Mouse (Mus musculus): Measurements from ENCODE around the gene Thap8. TPM values are rescaled to one million over a fixed set of nuclear protein-coding genes. Genes with fewer than 3 reads are reported as not detected.

Thap8 gene
- polyA plus RNA-seq (2017; shearing (Covaris generic)) = under 1 TPM; 0.12 to 0.41 TPM

GRCm38 (mm10) chr7:30279951-30280669 is at the start of gene Thap8, which contains the start of gene Wdr62:
TSS of gene Thap8 (plus strand) at chr7:30280094.
TSS of gene Wdr62 (minus strand) at chr7:30280419.

GRCm38 (mm10) chr7:30231669-30232454 is 48.0 kb upstream of the Thap8 start, which contains the start of the genes Polr2i and Tbcb:
TSS of gene Polr2i (plus strand) at chr7:30231948.
TSS of gene Tbcb (minus strand) at chr7:30232272.

GRCm38 (mm10) chr7:30235625-30236024 is 44.3 kb upstream of the Thap8 start, which contains the start of gene Ovol3:
TSS of gene Ovol3 (minus strand) at chr7:30235725.

GRCm38 (mm10) chr7:30291215-30292131 is 11.6 kb downstream of the Thap8 start, which contains the start of gene Clip3:
TSS of gene Clip3 (plus strand) at chr7:30291728.

DNA sequence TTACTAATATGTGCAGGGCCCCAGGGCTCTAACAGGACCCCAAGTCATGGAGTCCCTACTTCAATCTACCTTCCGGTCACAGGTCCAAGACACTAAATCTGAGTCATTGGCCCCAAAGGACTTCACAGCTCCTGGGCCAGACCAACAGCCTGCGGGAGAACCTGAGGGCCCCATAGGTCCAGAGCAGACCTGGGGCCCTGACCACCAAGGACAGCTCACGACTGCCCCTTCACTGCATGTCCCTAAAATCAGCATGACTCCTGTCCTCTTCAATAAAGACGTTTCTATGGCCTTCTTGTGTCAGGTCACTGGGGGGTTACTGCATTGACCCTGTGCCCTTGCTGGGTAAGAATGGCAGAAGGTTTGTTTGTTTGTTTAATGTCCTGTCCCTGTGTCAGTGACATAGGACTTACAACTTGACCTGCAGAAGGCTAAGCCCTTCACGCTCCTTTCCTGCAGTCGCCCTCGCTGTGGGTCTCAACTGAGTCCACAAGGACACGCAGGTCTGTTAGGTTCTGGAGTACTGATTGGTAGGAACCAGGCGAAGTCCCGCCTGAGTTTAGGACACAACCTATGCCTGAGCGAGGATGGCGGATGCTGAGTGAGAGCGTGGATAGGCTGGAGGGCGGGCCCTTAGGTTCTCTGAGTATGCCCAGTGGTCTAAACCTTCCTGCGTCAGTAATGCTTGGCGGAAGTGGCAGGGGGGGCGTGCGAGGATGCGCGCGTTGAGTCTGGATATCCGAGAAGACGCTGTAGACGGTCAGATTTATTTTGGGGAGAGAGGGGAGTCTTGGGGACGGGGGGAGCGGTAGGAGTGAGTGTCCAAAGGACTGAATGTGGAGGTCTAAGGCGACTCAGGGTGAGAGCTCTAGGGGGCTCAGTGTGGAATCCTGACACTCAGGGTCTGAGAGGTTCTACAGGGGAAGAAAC is 28.4 kb downstream of the Thap8 start, which contains the start of gene Alkbh6:
TSS of gene Alkbh6 (plus strand) at position 642 of the 930 bp plus-strand sequence.

DNA sequence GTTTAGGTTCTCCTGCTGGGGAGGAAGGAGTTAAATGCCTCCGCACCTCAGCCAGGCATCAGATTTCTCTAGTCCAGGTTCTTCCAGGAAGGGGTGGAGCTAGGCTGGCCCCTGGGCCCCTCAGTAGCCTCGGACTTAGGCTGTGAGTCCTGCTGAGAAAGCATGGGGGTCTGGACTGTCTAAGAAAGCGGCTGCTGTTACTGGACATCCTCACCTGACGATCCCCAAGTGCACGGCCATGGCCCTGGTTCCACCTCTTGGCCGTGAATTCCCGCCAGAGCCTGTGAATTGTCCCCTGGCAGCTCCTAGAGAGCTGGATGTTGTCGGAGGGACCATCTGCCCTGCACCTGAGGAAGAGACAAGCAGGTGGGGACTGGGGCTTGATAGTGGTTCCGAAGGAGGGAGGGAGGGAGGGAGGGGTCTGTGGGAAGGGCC is 34.8 kb downstream of the Thap8 start, which contains the start of gene Syne4:
TSS of gene Syne4 (plus strand) at position 87 of the 435 bp plus-strand sequence.

DNA sequence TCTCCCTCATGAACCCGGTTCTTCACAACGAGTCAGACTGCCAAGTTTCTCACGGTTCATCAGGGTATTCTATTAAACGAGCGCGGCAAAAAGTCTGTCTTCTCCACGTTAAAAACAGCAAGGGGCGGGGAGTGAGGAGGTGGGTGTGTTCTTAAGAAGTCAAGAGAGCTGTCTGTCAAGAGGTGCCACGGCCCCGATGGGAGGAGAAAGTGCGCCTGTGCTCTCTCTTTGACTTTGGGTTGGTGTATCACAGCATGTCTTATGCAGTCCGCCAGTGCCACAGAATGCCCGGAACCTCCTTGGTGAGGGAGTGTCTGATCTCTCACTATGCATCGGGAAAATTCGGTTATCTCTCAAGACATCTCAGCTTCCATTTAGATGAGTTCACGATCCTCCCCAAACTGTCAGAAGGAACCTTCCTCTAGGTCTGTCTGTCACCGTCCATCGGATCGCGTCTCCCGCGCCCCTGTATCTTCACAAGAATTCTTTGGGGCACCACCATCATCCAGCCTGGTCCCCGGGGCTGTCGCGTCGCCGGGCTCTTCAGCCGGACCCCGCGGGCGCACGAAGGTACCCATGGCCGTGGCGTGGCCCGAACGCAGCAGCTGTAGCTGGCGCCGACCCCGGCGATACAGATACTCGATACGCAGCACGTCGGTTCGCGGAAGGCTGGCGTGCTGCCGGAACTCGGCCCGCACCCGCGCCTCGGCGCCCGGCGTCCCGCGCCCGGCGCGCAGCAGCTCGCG is 41.8 kb downstream of the Thap8 start, which contains the start of gene E130208F15Rik:
TSS of gene E130208F15Rik (plus strand) at position 202 of the 746 bp plus-strand sequence.

DNA sequence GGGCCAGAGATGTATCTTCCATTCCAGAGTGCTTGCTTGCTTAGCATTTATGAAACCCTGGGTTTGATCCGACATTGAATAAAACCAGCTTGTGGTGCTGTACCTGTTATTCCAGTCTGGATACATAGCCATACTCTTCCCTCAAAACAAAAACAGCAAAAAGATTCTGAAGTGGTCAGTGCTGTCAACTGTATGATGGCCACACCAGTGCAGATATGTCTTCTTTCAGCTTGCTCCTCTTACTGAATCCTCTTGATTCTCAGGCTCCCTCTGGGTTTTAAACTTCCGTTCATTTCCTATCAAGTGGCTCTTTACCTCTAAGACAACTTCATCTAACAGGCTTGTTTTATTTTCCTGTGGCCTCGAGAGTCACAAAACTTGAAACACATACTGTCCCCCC is 43.9 kb downstream of the Thap8 start, which contains the start of gene Sdhaf1:
TSS of gene Sdhaf1 (minus strand) at position 101 of the 400 bp plus-strand sequence.

Other genes starting within 250 kb of the Thap8 start
- gene Zfp14, start 228.7 kb upstream of the Thap8 start, polyA plus RNA-seq (2017; shearing (Covaris generic)) = 1 to 10 TPM; 1.6 to 5.0 TPM
- 1 to 10 TPM; 4.3 to 8.9 TPM for gene Zfp82, start 207.2 kb upstream of the Thap8 start, polyA plus RNA-seq (2017; shearing (Covaris generic))
- 1 to 10 TPM in 1 of 2 experiments, not detected in 1; 4.2 TPM for gene Gm26920, start 189.7 kb upstream of the Thap8 start, polyA plus RNA-seq (2017; shearing (Covaris generic))
- 10 to 100 TPM in 1 of 2 experiments, 1 to 10 TPM in 1; 7.9 to 11.2 TPM for gene Zfp566, start 189.6 kb upstream of the Thap8 start, polyA plus RNA-seq (2017; shearing (Covaris generic))
- 10 to 100 TPM; 62.3 to 66.4 TPM for gene Zfp260, start 185.3 kb upstream of the Thap8 start, polyA plus RNA-seq (2017; shearing (Covaris generic))
- 1 to 10 TPM; 5.0 to 7.0 TPM for gene Zfp382, start 158.2 kb upstream of the Thap8 start, polyA plus RNA-seq (2017; shearing (Covaris generic))
- 10 to 100 TPM; 21.8 to 37.9 TPM for gene Zfp146, start 110.3 kb upstream of the Thap8 start, polyA plus RNA-seq (2017; shearing (Covaris generic))
- under 1 TPM; 0.64 to 0.74 TPM for gene Cox7a1, start 96.0 kb upstream of the Thap8 start, polyA plus RNA-seq (2017; shearing (Covaris generic))
- 10 to 100 TPM; 96.1 to 96.6 TPM for gene Capns1, start 81.3 kb upstream of the Thap8 start, polyA plus RNA-seq (2017; shearing (Covaris generic))
- gene Polr2i, start 48.1 kb upstream of the Thap8 start, polyA plus RNA-seq (2017; shearing (Covaris generic)) = 10 to 100 TPM; 47.8 to 64.2 TPM
- gene Tbcb, start 47.8 kb upstream of the Thap8 start, polyA plus RNA-seq (2017; shearing (Covaris generic)) = 100 to 1,000 TPM; 109 to 132 TPM
- not detected for gene Ovol3, start 44.4 kb upstream of the Thap8 start, polyA plus RNA-seq (2017; shearing (Covaris generic))
- gene Wdr62, start 325 bp downstream of the Thap8 start, polyA plus RNA-seq (2017; shearing (Covaris generic)) = 1 to 10 TPM; 4.8 to 6.9 TPM
- 1 to 10 TPM; 1.6 to 3.1 TPM for gene Clip3, start 11.6 kb downstream of the Thap8 start, polyA plus RNA-seq (2017; shearing (Covaris generic))
- 100 to 1,000 TPM in 1 of 2 experiments, 10 to 100 TPM in 1; 92.7 to 159 TPM for gene Alkbh6, start 28.6 kb downstream of the Thap8 start, polyA plus RNA-seq (2017; shearing (Covaris generic))
- 10 to 100 TPM in 1 of 2 experiments, 1 to 10 TPM in 1; 3.8 to 22.5 TPM for gene Syne4, start 34.7 kb downstream of the Thap8 start, polyA plus RNA-seq (2017; shearing (Covaris generic))
- not detected for gene E130208F15Rik, start 41.6 kb downstream of the Thap8 start, polyA plus RNA-seq (2017; shearing (Covaris generic))
- gene Sdhaf1, start 43.8 kb downstream of the Thap8 start, polyA plus RNA-seq (2017; shearing (Covaris generic)) = 10 to 100 TPM; 32.0 to 75.5 TPM
- not detected for gene Lrfn3, start 82.7 kb downstream of the Thap8 start, polyA plus RNA-seq (2017; shearing (Covaris generic))
- gene Tyrobp, start 133.7 kb downstream of the Thap8 start, polyA plus RNA-seq (2017; shearing (Covaris generic)) = 10 to 100 TPM in 1 of 2 experiments, 1 to 10 TPM in 1; 7.1 to 32.2 TPM
- gene Hcst, start 139.8 kb downstream of the Thap8 start, polyA plus RNA-seq (2017; shearing (Covaris generic)) = 100 to 1,000 TPM; 470 to 543 TPM
- 10 to 100 TPM; 78.6 to 95.9 TPM for gene Nfkbid, start 141.6 kb downstream of the Thap8 start, polyA plus RNA-seq (2017; shearing (Covaris generic))
- 10 to 100 TPM; 10.8 to 23.2 TPM for gene Aplp1, start 165.4 kb downstream of the Thap8 start, polyA plus RNA-seq (2017; shearing (Covaris generic))
- gene Kirrel2, start 177.6 kb downstream of the Thap8 start, polyA plus RNA-seq (2017; shearing (Covaris generic)) = not detected
- not detected for gene Nphs1, start 178.2 kb downstream of the Thap8 start, polyA plus RNA-seq (2017; shearing (Covaris generic))
- gene Prodh2, start 213.5 kb downstream of the Thap8 start, polyA plus RNA-seq (2017; shearing (Covaris generic)) = not detected